Mouse (Mus musculus) kidney, embryonic 14.5 days (tissue): ENCODE results near the gene Ppp2r5e. TPM values are rescaled to one million over a fixed set of nuclear protein-coding genes. Genes with fewer than 3 reads are reported as not detected.

Experiments
- ATAC-seq: fragments of 200-750 bp; cut with Nextera tagmentation; 2 replicates; pipeline ENCODE4 v1.8.0; 2017; ENCODE audit warnings: moderate number of reproducible peaks, mild to moderate bottlenecking, moderate TSS enrichment, moderate library complexity; ENCODE audit not compliant: low FRiP score, low TSS enrichment
- H3K27ac ChIP-seq: fragments of 300-500 bp; sonication (generic); 2 replicates; pipeline ENCODE4 v1.5.1; 2014; ENCODE audit warnings: low read depth, mild to moderate bottlenecking, low read length, moderate library complexity, mixed read lengths
- H3K27me3 ChIP-seq: fragments of 300-500 bp; sonication (generic); 2 replicates; pipeline ENCODE4 v1.6.1; 2014; ENCODE audit warnings: mild to moderate bottlenecking, low read length; ENCODE audit not compliant: control insufficient read depth, insufficient read depth
- H3K36me3 ChIP-seq: fragments of 300-500 bp; sonication (generic); 2 replicates; pipeline ENCODE4 v1.6.1; 2014; ENCODE audit warnings: low read length, mixed read lengths; ENCODE audit not compliant: control insufficient read depth, insufficient read depth
- H3K4me1 ChIP-seq: fragments of 300-500 bp; sonication (generic); 2 replicates; pipeline ENCODE4 v1.6.1; 2014; ENCODE audit warnings: low read length, mixed read lengths; ENCODE audit not compliant: control insufficient read depth, insufficient read depth
- H3K4me2 ChIP-seq: fragments of 300-500 bp; sonication (generic); replicated peaks from 2 replicates; pipeline ENCODE4 v1.6.1; 2014; ENCODE audit warnings: low read depth, mild to moderate bottlenecking, low read length
- H3K4me3 ChIP-seq: fragments of 300-500 bp; sonication (generic); 2 replicates; pipeline ENCODE4 v1.5.1; 2014; ENCODE audit warnings: mild to moderate bottlenecking, low read length
- H3K9ac ChIP-seq: fragments of 300-500 bp; sonication (generic); 2 replicates; pipeline ENCODE4 v1.6.1; 2014; ENCODE audit warnings: low read depth, mild to moderate bottlenecking, low read length, moderate library complexity
- H3K9me3 ChIP-seq: fragments of 300-500 bp; sonication (generic); 2 replicates; pipeline ENCODE4 v1.6.1; 2016; ENCODE audit warnings: low read length; ENCODE audit not compliant: control insufficient read depth
- WGBS: fragments of 180-500 bp; shearing (Covaris S2); extraction: QIAGEN DNeasy Blood & Tissue Kit; methylation state at CpG from one replicate; pipeline ENCODE4 v1.1.7; 2014; 5-methylcytosine and 5-hydroxymethylcytosine counted together
- polyA plus RNA-seq: library from polyadenylated mRNA; unstranded; fragments of >200 nt; fragmentation: Nextera tagmentation; extraction: Ambion mirVana; gene quantifications from 2 replicates; pipeline ENCODE4 v1.2.1, GENCODE M21; 2014

Ppp2r5e gene
- polyA plus RNA-seq, 1 experiment from 2014 or later: 18.4 TPM

GRCm38 (mm10) chr12:75616841-75617240 lies 20.8 kb upstream of the Ppp2r5e start:
- WGBS: 75% methylated on average over 8 of the region's 8 CpGs
- ATAC-seq: no peak
- H3K27ac ChIP-seq: no peak overlapping the region
- no peak overlapping the region for H3K4me3 ChIP-seq
- H3K27me3 ChIP-seq: no peaks in the 10 kb centered on the region
- H3K36me3 ChIP-seq: no peaks in the 10 kb centered on the region
- H3K9ac ChIP-seq: no peak overlapping the region
- 0 out of 2 replicates have a peak, but pooled peaks cover 3% of the 10 kb centered on the region for H3K9me3 ChIP-seq
- no peaks in the 10 kb centered on the region for H3K4me1 ChIP-seq
- no peak overlapping the region for H3K4me2 ChIP-seq

- Histone ChIP-seq H3K9me3 (0 out of 2 replicates have a peak, but pooled peaks cover 3% of the 10 kb centered on the region), H3K27me3 (no peaks in the 10 kb centered on the region), H3K36me3 (no peaks in the 10 kb centered on the region), H3K4me1 (no peaks in the 10 kb centered on the region), H3K9ac (peak overlapping the region; percentile 18; the same call in 1 of the 2 replicates), H3K4me3 (peak overlapping the region; percentile 30), H3K4me2 (peak overlapping the region; percentile 44), H3K27ac (no peak overlapping the region)
- 5% methylated on average over 23 of the region's 24 CpGs for WGBS
- peak; percentile 66 for ATAC-seq
These were observed 20.2 kb upstream of the Ppp2r5e start for GRCm38 (mm10) chr12:75616158-75616791.

GRCm38 (mm10) chr12:75615556-75615955 lies 19.5 kb upstream of the Ppp2r5e start:
- ATAC-seq: no peak
- H3K36me3 ChIP-seq: no peaks in the 10 kb centered on the region
- H3K4me1 ChIP-seq: no peaks in the 10 kb centered on the region
- H3K9ac ChIP-seq: no peak overlapping the region
- H3K27me3 ChIP-seq: no peaks in the 10 kb centered on the region
- 43% methylated on average over 3 of the region's 3 CpGs for WGBS
- no peak overlapping the region for H3K4me2 ChIP-seq
- 0 out of 2 replicates have a peak, but pooled peaks cover under 1% of the 10 kb centered on the region for H3K9me3 ChIP-seq
- H3K4me3 ChIP-seq: no peak overlapping the region
- no peak overlapping the region for H3K27ac ChIP-seq

- Histone ChIP-seq H3K4me3 (no peak overlapping the region), H3K9ac (no peak overlapping the region), H3K27ac (no peak overlapping the region), H3K4me1 (no peaks in the 10 kb centered on the region), H3K36me3 (no peaks in the 10 kb centered on the region), H3K27me3 (no peaks in the 10 kb centered on the region), H3K4me2 (no peak overlapping the region), H3K9me3 (no peaks in the 10 kb centered on the region)
- 79% methylated on average over 7 of the region's 7 CpGs for WGBS
- no peak for ATAC-seq
These were observed 16.7 kb upstream of the Ppp2r5e start for GRCm38 (mm10) chr12:75612711-75613110.

- H3K9ac ChIP-seq: peak overlapping the region; percentile 23; the same call in 1 of the 2 replicates
- H3K36me3 ChIP-seq: no peaks in the 10 kb centered on the region
- H3K9me3 ChIP-seq: no peaks in the 10 kb centered on the region
- no peak overlapping the region for H3K27ac ChIP-seq
- no peaks in the 10 kb centered on the region for H3K27me3 ChIP-seq
- 11% methylated on average over 4 of the region's 4 CpGs for WGBS
- peaks cover under 1% of the 10 kb centered on the region; the same call in 1 of the 2 replicates for H3K4me1 ChIP-seq
- no peak for ATAC-seq
- H3K4me2 ChIP-seq: no peak overlapping the region
- no peak overlapping the region for H3K4me3 ChIP-seq
These were observed 3.4 kb upstream of the Ppp2r5e start for GRCm38 (mm10) chr12:75599490-75599889.

- Histone ChIP-seq H3K4me2 (no peak overlapping the region), H3K9me3 (no peaks in the 10 kb centered on the region), H3K9ac (no peak overlapping the region), H3K36me3 (no peaks in the 10 kb centered on the region), H3K4me3 (no peak overlapping the region), H3K4me1 (peaks cover 6% of the 10 kb centered on the region), H3K27me3 (no peaks in the 10 kb centered on the region), H3K27ac (no peak overlapping the region)
- 63% methylated on average over 4 of the region's 4 CpGs for WGBS
- no peak for ATAC-seq
These were observed 2.9 kb upstream of the Ppp2r5e start for GRCm38 (mm10) chr12:75598988-75599387.

- no peak overlapping the region for H3K9ac ChIP-seq
These were observed 1.7 kb upstream of the Ppp2r5e start for GRCm38 (mm10) chr12:75597707-75598106.

GRCm38 (mm10) chr12:75595291-75596153 lies 523 bp downstream of the Ppp2r5e start:
- under 1% methylated on average over 70 of the region's 97 CpGs for WGBS
- peak overlapping the region; percentile 93 for H3K27ac ChIP-seq
- peak; percentile 5; the same call in 1 of the 2 replicates for ATAC-seq

More at GRCm38 (mm10) chr12:75597707-75598106, 1.7 kb upstream of the Ppp2r5e start:
- no peak overlapping the region for H3K4me2 ChIP-seq
- peaks cover 11% of the 10 kb centered on the region for H3K4me1 ChIP-seq
- H3K27me3 ChIP-seq: no peaks in the 10 kb centered on the region
- no peak for ATAC-seq
- no peak overlapping the region for H3K27ac ChIP-seq
- H3K4me3 ChIP-seq: no peak overlapping the region
- WGBS: 89% methylated on average over 4 of the region's 4 CpGs
- H3K9me3 ChIP-seq: no peaks in the 10 kb centered on the region
- H3K36me3 ChIP-seq: peaks cover 5% of the 10 kb centered on the region; the same call in 1 of the 2 replicates

More at GRCm38 (mm10) chr12:75595291-75596153, 523 bp downstream of the Ppp2r5e start:
- no peaks in the 10 kb centered on the region for H3K9me3 ChIP-seq
- H3K4me2 ChIP-seq: peak overlapping the region; percentile 88
- peaks cover 11% of the 10 kb centered on the region for H3K4me1 ChIP-seq
- peaks cover 19% of the 10 kb centered on the region for H3K36me3 ChIP-seq
- H3K27me3 ChIP-seq: no peaks in the 10 kb centered on the region
- peak overlapping the region; percentile 98 for H3K9ac ChIP-seq
- peak overlapping the region; percentile 99 for H3K4me3 ChIP-seq
